Mouse (Mus musculus): Measurements from ENCODE around the gene Tkt.

DNA sequence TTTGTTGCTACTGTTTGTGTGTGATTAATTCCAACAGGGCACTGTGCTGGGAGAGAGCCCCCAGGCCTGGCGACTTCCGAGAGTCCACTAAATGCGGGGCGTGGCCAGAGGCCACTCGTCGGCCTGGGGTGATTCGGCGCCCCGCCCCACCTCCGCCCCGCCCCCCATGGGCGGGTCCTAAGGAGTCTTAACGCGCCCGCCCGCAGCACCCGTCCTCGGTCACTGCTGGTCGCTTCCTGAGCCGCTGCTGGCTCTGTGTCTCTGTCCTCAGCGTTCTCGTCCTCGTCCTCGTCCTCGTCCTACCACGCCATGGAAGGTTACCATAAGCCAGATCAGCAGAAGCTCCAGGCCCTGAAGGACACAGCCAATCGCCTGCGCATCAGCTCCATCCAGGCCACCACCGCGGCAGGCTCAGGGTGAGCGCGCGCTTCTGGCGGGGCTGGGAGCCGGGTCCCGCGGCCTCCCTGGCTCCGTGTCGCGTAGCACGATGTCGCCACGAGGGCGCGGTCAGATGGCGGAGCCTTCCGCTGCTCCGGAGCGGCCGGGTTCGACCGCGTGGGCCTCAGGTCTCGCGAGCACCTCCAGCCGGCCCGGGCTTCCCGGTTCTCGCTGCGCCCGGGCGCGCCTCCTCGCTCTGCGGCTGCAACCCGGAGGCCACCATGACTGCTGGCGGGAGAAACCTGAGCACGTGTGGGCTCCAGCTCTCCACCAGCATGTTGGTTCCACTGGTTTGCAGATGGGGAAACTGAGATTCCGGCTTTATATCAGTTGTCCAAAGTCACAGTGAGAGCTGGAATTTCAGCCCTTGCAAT is 1.0 kb downstream of the Tkt start:
- TF ChIP-seq CTCF (IDR thresholded peaks at IDR 0.05; ENCODE audit: insufficient read depth, low read depth, low read length) (no peak), POLR2A (IDR thresholded peaks at IDR 0.05; ENCODE audit: insufficient read depth, low read depth, low read length) (peak; percentile 81)

All from olfactory bulb, adult 2 months (tissue).